Mouse (Mus musculus): ENCODE data around the gene Flii. TPM values are rescaled to one million over a fixed set of nuclear protein-coding genes. Genes with fewer than 3 reads are reported as not detected.

Gene Flii
- polyA plus RNA-seq, 1 experiment, result 122 TPM

- H3K4me3 ChIP-seq (ENCODE audit: insufficient read depth, low read length), result peak within 1 kb of the TSS; percentile 97
- peak within 1 kb of the TSS; percentile 94 for H3K27ac ChIP-seq (ENCODE audit: insufficient read depth, low read length)
- peaks cover 7% of the 10 kb centered on the region for H3K4me1 ChIP-seq (ENCODE audit: control insufficient read depth, insufficient read depth, low read length)
- no peak for TF ChIP-seq CTCF (IDR thresholded peaks at IDR 0.05; ENCODE audit: extremely low read depth, insufficient read depth, low read length)
- TF ChIP-seq POLR2A (IDR thresholded peaks at IDR 0.05; ENCODE audit: extremely low read depth, insufficient read depth, low read length), result peak; percentile 35; the same call in 1 of the 2 replicates
Measured at GRCm38 (mm10) chr11:60699524-60700075, 27.5 kb downstream of the Flii start, which contains the start of gene Llgl1. Gene Llgl1, plus strand, starts transcription at chr11:60699723.

GRCm38 (mm10) chr11:60698806-60699523 lies 28.1 kb downstream of the Flii start:
- peak overlapping the region; percentile 94 for H3K27ac ChIP-seq (ENCODE audit: insufficient read depth, low read length)
- peak overlapping the region; percentile 97 for H3K4me3 ChIP-seq (ENCODE audit: insufficient read depth, low read length)
- peaks cover 7% of the 10 kb centered on the region for H3K4me1 ChIP-seq (ENCODE audit: control insufficient read depth, insufficient read depth, low read length)
- TF ChIP-seq CTCF (IDR thresholded peaks at IDR 0.05; ENCODE audit: extremely low read depth, insufficient read depth, low read length) (no peak), POLR2A (IDR thresholded peaks at IDR 0.05; ENCODE audit: extremely low read depth, insufficient read depth, low read length) (peak; percentile 12; the same call in 1 of the 2 replicates)

GRCm38 (mm10) chr11:60697561-60697960 lies 29.5 kb downstream of the Flii start:
- TF ChIP-seq CTCF (IDR thresholded peaks at IDR 0.05; ENCODE audit: extremely low read depth, insufficient read depth, low read length) (0 out of 2 replicates have a peak, but pooled peaks have one; percentile 16), POLR2A (IDR thresholded peaks at IDR 0.05; ENCODE audit: extremely low read depth, insufficient read depth, low read length) (no peak)
- Histone ChIP-seq H3K4me3 (ENCODE audit: insufficient read depth, low read length) (no peak overlapping the region), H3K27ac (ENCODE audit: insufficient read depth, low read length) (no peak overlapping the region), H3K4me1 (ENCODE audit: control insufficient read depth, insufficient read depth, low read length) (peaks cover 7% of the 10 kb centered on the region)

GRCm38 (mm10) chr11:60696165-60696564 lies 30.9 kb downstream of the Flii start:
- H3K4me1 ChIP-seq (ENCODE audit: control insufficient read depth, insufficient read depth, low read length), result peaks cover 6% of the 10 kb centered on the region; the same call in 1 of the 2 replicates
- no peak overlapping the region for H3K27ac ChIP-seq (ENCODE audit: insufficient read depth, low read length)
- no peak for TF ChIP-seq POLR2A (IDR thresholded peaks at IDR 0.05; ENCODE audit: extremely low read depth, insufficient read depth, low read length)
- H3K4me3 ChIP-seq (ENCODE audit: insufficient read depth, low read length), result no peak overlapping the region

Other genes with a start within 250 kb of the Flii start
- gene Alkbh5, start 190.9 kb downstream of the Flii start, polyA plus RNA-seq (2012; rRNA removed), result 21.0 and 21.3 TPM in 2 replicates
- gene Llgl1, start 27.5 kb downstream of the Flii start, polyA plus RNA-seq (2012; rRNA removed), result 58.3 and 60.4 TPM in 2 replicates
- 23.7 and 27.7 TPM in 2 replicates for gene Mief2, start 1.1 kb upstream of the Flii start, polyA plus RNA-seq (2012; rRNA removed)
- gene Top3a, start 50.1 kb upstream of the Flii start, polyA plus RNA-seq (2012; rRNA removed), result 5.8 TPM in 2 replicates
- gene Smcr8, start 50.3 kb upstream of the Flii start, polyA plus RNA-seq (2012; rRNA removed), result 12.0 and 12.8 TPM in 2 replicates
- 2.5 and 3.5 TPM in 2 replicates for gene Shmt1, start 84.5 kb upstream of the Flii start, polyA plus RNA-seq (2012; rRNA removed)
- 19.1 and 20.6 TPM in 2 replicates for gene Dhrs7b, start 103.4 kb upstream of the Flii start, polyA plus RNA-seq (2012; rRNA removed)
- 46.0 and 46.6 TPM in 2 replicates for gene Tmem11, start 152.0 kb upstream of the Flii start, polyA plus RNA-seq (2012; rRNA removed)
- 11.3 and 12.4 TPM in 2 replicates for gene Natd1, start 187.5 kb upstream of the Flii start, polyA plus RNA-seq (2012; rRNA removed)
- gene Map2k3, start 204.8 kb upstream of the Flii start, polyA plus RNA-seq (2012; rRNA removed), result 16.0 and 17.1 TPM in 2 replicates